19 mouse cellular contexts compared by ENCODE assay signal in genomic region chr3:83288118-83288840, GRCm38 (mm10).
A peak's percentile ranks its signal among the peaks of the same experiment; 100 is the strongest.
DNase-seq lines count a peak whose midpoint lies in the region; ATAC-seq lines count a peak whose summit lies in the region.
"Had no signal": no experiment of that assay in that cellular context is flagged by ENCODE, and none has a peak within 500 bp of the region (broad histone marks: within the 10 kb centered on the region; RNA-seq: fewer than 3 reads in every experiment).

No protein-coding gene starts in this region.

- H3K27ac ChIP-seq in hindbrain, embryonic 11.5 days (ENCODE audit: low read depth, low read length), result no peak overlapping the region
- no peak overlapping the region for H3K27ac ChIP-seq in hindbrain, embryonic 14.5 days
- H3K27ac ChIP-seq in liver, embryonic 12.5 days, result no peak overlapping the region
- H3K27ac ChIP-seq: liver, embryonic 15.5 days; midbrain, embryonic 12.5 days had no signal

- ATAC-seq in hindbrain, embryonic 11.5 days (ENCODE audit: low FRiP score), result no peak
- no peak for ATAC-seq in hindbrain, embryonic 14.5 days (ENCODE audit: low FRiP score)
- no peak for ATAC-seq in liver, embryonic 12.5 days
- ATAC-seq: forebrain, embryonic 14.5 days; inflammation-experienced regulatory T-cells, adult 6 months had no signal

- H3K4me3 ChIP-seq in hindbrain, embryonic 11.5 days (ENCODE audit: low read depth, low read length), result no peak overlapping the region
- H3K4me3 ChIP-seq in hindbrain, embryonic 14.5 days (replicated peaks; ENCODE audit: low read length), result no peak overlapping the region
- no peak overlapping the region for H3K4me3 ChIP-seq in liver, embryonic 12.5 days
- H3K4me3 ChIP-seq: liver, embryonic 15.5 days; midbrain, embryonic 12.5 days had no signal

- 65% methylated on average over 6 of the region's 6 CpGs for WGBS in hindbrain, embryonic 11.5 days
- WGBS in hindbrain, embryonic 14.5 days, result 67% methylated on average over 6 of the region's 6 CpGs
- WGBS in liver, embryonic 12.5 days (ENCODE audit: insufficient replicate concordance), result 71% methylated on average over 6 of the region's 6 CpGs

- DNase-seq in hindbrain, embryonic 11.5 days (ENCODE audit: low spot score), result peak; percentile 11
- DNase-seq in hindbrain, embryonic 14.5 days (ENCODE audit: low spot score), result no peak
- DNase-seq in 3134 (ENCODE audit: extremely low read depth, insufficient read length, low spot score), result peak; percentile 73
- DNase-seq in embryo, embryonic 11 days, result peak; percentile 49
- DNase-seq in forelimb bud, embryonic 11.5 days (ENCODE audit: low read depth, low spot score), result peak; percentile 29
- no peak for DNase-seq in thymus, postnatal 4 days
- no peak for DNase-seq in gastrocnemius, adult 18-20 months (ENCODE audit: low spot score)
- DNase-seq: adrenal gland, adult 2 months; cerebellum, adult 11 months; heart, postnatal 36 days; kidney, postnatal 10 days; lung, postnatal 14 days; right cerebral cortex, postnatal 25 days had no signal

- no peaks in the 10 kb centered on the region for H3K4me1 ChIP-seq in hindbrain, embryonic 11.5 days (replicated peaks; ENCODE audit: control insufficient read depth, insufficient read depth, low read length)
- H3K4me1 ChIP-seq in hindbrain, embryonic 14.5 days (replicated peaks; ENCODE audit: control insufficient read depth, insufficient read depth, low read length), result no peaks in the 10 kb centered on the region
- no peaks in the 10 kb centered on the region for H3K4me1 ChIP-seq in liver, embryonic 12.5 days
- H3K4me1 ChIP-seq: liver, embryonic 15.5 days; midbrain, embryonic 12.5 days had no signal

- no peaks in the 10 kb centered on the region for H3K36me3 ChIP-seq in hindbrain, embryonic 11.5 days (ENCODE audit: control insufficient read depth, insufficient read depth, low read length)
- no peaks in the 10 kb centered on the region for H3K36me3 ChIP-seq in hindbrain, embryonic 14.5 days (replicated peaks; ENCODE audit: control insufficient read depth, insufficient read depth)
- H3K36me3 ChIP-seq in liver, embryonic 12.5 days, result no peaks in the 10 kb centered on the region
- H3K36me3 ChIP-seq: liver, embryonic 15.5 days; midbrain, embryonic 12.5 days had no signal

- no peaks in the 10 kb centered on the region for H3K27me3 ChIP-seq in hindbrain, embryonic 11.5 days (ENCODE audit: control insufficient read depth, insufficient read depth, low read length)
- no peaks in the 10 kb centered on the region for H3K27me3 ChIP-seq in hindbrain, embryonic 14.5 days (ENCODE audit: control insufficient read depth, insufficient read depth, low read length)
- H3K27me3 ChIP-seq in liver, embryonic 12.5 days (replicated peaks), result no peaks in the 10 kb centered on the region
- H3K27me3 ChIP-seq: liver, embryonic 15.5 days; midbrain, embryonic 12.5 days had no signal

- no peak overlapping the region for H3K4me2 ChIP-seq in hindbrain, embryonic 11.5 days (replicated peaks; ENCODE audit: low read depth, low read length)
- no peak overlapping the region for H3K4me2 ChIP-seq in hindbrain, embryonic 14.5 days (replicated peaks)
- no peak overlapping the region for H3K4me2 ChIP-seq in liver, embryonic 12.5 days
- H3K4me2 ChIP-seq: heart, embryonic 11.5 days; liver, embryonic 15.5 days; midbrain, embryonic 12.5 days had no signal

- no peaks in the 10 kb centered on the region for H3K9me3 ChIP-seq in hindbrain, embryonic 11.5 days (ENCODE audit: control insufficient read depth, low read length)
- no peaks in the 10 kb centered on the region for H3K9me3 ChIP-seq in hindbrain, embryonic 14.5 days (ENCODE audit: control insufficient read depth, low read length)
- H3K9me3 ChIP-seq in liver, embryonic 12.5 days (replicated peaks), result no peaks in the 10 kb centered on the region
- H3K9me3 ChIP-seq: liver, embryonic 15.5 days; midbrain, embryonic 12.5 days had no signal

- no peak overlapping the region for H3K9ac ChIP-seq in hindbrain, embryonic 11.5 days (ENCODE audit: low read depth, low read length)
- no peak overlapping the region for H3K9ac ChIP-seq in hindbrain, embryonic 14.5 days
- H3K9ac ChIP-seq in liver, embryonic 12.5 days, result no peak overlapping the region
- H3K9ac ChIP-seq: liver, embryonic 15.5 days; midbrain, embryonic 12.5 days had no signal

Comparison
In these comparisons a context has a peak if more than half of its experiments do, and no peak if none do; other contexts are left out.
1. DNase-seq: peak in hindbrain, embryonic 11.5 days (single experiment), 3134 (single experiment), embryo, embryonic 11 days (single experiment) and forelimb bud, embryonic 11.5 days (single experiment); none in hindbrain, embryonic 14.5 days (single experiment), thymus, postnatal 4 days (single experiment) and gastrocnemius, adult 18-20 months (single experiment).